Mouse (Mus musculus): ENCODE results near the gene Gm28042. TPM values are rescaled to one million over a fixed set of nuclear protein-coding genes. Genes with fewer than 3 reads are reported as not detected.

Gm28042 gene
- polyA plus RNA-seq, 1 experiment from 2014 or later, result 6.2 TPM

DNA sequence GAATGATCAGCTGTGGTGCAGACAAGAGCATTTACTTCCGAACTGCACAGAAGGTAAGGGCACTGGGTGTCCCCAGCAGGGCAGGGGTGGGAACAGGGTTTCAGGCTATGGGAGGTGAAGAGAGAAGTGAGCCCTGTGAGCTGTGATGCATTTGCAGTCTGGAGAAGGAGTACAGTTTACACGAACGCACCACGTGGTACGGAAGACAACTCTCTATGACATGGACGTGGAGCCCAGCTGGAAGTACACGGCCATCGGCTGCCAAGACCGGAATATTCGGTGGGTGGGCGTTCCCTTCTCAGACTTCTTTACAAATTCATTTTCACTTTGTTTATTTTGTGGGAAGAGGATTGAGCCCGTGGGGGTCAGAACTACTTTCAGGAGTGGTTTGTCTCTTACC, 9.7 kb upstream of the Gm28042 start:
- DNase-seq (ENCODE audit: low spot score), result no peak
- 92% methylated on average over 12 of the region's 12 CpGs for WGBS
- peaks cover 87% of the 10 kb centered on the region for H3K36me3 ChIP-seq (replicated peaks)

DNA sequence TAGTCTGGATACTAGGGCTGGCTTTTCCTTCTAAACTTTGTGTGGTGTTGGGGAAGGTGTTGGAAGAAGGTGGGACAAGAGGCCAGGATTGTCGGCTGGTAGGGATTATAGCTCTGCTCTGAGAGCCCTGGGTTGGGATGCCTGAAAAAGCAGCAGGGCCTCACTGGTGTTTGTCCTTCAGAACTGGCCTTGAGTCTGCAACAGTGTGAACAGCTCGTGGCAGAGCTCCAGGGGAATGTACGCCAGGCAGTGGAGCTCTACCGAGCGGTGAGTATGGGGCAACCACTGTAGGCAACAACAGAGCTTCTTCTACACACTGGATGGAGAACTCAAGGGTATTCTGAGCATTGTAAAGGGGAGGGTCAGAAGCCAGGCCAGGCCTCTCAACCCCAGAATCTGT, 3.0 kb upstream of the Gm28042 start:
- Histone ChIP-seq H3K4me1 (peaks cover 18% of the 10 kb centered on the region), H3K27ac (replicated peaks) (no peak overlapping the region), H3K9me3 (no peaks in the 10 kb centered on the region), H3K36me3 (replicated peaks) (peaks cover 74% of the 10 kb centered on the region), H3K27me3 (replicated peaks; ENCODE audit: low read depth, poor library complexity, severe bottlenecking) (no peaks in the 10 kb centered on the region), H3K4me3 (no peak overlapping the region)
- 91% methylated on average over 5 of the region's 5 CpGs for WGBS
- no peak for DNase-seq (ENCODE audit: low spot score)

More for the DNA sequence above, 9.7 kb upstream of the Gm28042 start:
- Histone ChIP-seq H3K4me1 (no peaks in the 10 kb centered on the region), H3K9me3 (no peaks in the 10 kb centered on the region), H3K27ac (replicated peaks) (no peak overlapping the region), H3K4me3 (no peak overlapping the region), H3K27me3 (replicated peaks; ENCODE audit: low read depth, poor library complexity, severe bottlenecking) (no peaks in the 10 kb centered on the region)

DNA sequence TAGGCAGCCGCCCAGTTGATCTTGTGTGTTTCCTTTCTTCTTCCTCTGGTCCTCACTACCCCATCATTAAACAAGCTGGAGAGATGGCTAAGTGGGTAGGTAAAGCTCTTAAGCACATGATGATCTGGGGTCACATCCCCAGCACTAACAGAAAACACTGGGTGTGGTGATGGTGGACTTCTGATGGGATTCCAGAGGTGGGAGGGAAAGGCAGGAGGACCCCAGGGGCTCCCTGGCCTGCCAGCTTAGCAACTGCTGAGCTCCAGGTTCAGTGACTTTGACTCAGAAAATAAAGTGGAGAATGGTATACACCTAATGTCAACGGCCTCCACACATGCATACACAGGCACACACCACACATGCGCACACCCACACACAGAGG, 648 bp downstream of the Gm28042 start:
- peak overlapping the region; percentile 93 for H3K27ac ChIP-seq (replicated peaks)
- H3K27me3 ChIP-seq (replicated peaks; ENCODE audit: low read depth, poor library complexity, severe bottlenecking), result no peaks in the 10 kb centered on the region
- H3K9me3 ChIP-seq, result no peaks in the 10 kb centered on the region
- peak; percentile 54 for DNase-seq (ENCODE audit: low spot score)
- peaks cover 18% of the 10 kb centered on the region for H3K4me1 ChIP-seq
- 50% methylated on average over 3 of the region's 3 CpGs for WGBS
- peak overlapping the region; percentile 88 for H3K4me3 ChIP-seq
- peaks cover 74% of the 10 kb centered on the region for H3K36me3 ChIP-seq (replicated peaks)

DNA sequence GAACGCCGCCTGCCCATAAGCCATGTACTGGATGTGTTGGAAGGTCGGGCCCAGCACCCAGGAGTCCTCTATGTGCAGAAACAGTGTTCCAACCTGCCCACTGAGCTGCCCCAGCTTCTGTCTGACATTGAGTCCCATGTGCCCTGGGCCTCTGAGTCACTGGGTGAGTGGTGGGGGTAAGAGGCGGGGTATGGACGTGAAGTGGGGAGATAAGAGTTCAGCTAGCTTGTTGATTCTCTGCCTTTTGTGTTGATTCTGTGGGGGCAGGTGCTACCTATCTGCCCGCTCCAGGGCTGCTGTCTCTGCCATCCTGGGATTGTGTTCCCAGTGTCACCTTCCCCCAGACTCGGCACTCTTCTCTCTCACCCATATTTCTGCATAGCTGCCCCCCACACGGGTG, 3.1 kb downstream of the Gm28042 start:
- WGBS, result 87% methylated on average over 8 of the region's 8 CpGs
- H3K9me3 ChIP-seq, result no peaks in the 10 kb centered on the region

DNA sequence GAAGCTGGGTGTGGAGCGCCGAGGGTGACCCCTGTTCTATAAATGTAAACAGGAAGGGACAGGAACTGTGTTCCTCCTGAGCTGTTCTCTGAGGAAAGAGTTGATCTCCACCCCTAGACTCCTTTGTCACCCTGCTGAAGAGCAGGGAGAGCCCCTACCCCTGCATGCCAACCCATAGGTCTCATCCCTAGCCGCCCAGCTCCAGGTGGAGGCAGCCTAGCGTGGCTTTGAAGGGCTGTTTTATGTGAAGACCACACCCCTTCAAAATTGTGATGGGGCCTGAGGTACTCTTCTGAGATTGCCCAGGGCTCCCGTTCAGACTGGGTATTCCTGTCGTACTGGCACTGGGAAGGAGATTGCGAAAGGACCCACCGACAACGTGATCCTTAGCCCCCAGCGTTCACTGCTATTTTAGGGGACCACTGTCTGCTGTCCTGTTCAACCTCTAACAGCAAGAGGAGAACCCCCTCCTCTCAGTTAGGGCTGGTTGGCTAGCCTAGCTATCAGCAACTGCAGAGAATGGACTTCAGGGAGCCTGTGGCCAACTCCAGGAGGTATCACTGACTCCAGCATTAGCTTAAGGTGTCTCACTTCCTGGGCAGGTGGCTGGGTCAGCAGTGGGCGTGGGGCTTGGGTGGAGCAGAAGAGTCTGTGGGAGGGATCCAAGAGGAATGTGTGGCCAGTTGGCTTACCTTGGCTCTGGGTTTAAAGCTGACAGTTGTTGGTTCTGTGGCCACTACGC, 5.6 kb downstream of the Gm28042 start, which contains the start of gene Pla2g4b:
TSS of gene Pla2g4b (plus strand) at position 692 of the 742 bp plus-strand sequence.
- H3K27me3 ChIP-seq (replicated peaks; ENCODE audit: low read depth, poor library complexity, severe bottlenecking), result no peaks in the 10 kb centered on the region
- H3K4me1 ChIP-seq, result peaks cover 8% of the 10 kb centered on the region
- peaks cover 85% of the 10 kb centered on the region for H3K36me3 ChIP-seq (replicated peaks)
- DNase-seq (ENCODE audit: low spot score), result no peak
- H3K27ac ChIP-seq (replicated peaks), result no peak within 1 kb of the TSS
- H3K9me3 ChIP-seq, result no peaks in the 10 kb centered on the region
- WGBS, result 92% methylated on average over 12 of the region's 12 CpGs
- no peak within 1 kb of the TSS for H3K4me3 ChIP-seq

More for the DNA sequence above, 3.1 kb downstream of the Gm28042 start:
- no peaks in the 10 kb centered on the region for H3K27me3 ChIP-seq (replicated peaks; ENCODE audit: low read depth, poor library complexity, severe bottlenecking)
- H3K4me1 ChIP-seq, result peaks cover 18% of the 10 kb centered on the region
- DNase-seq (ENCODE audit: low spot score), result no peak
- peaks cover 69% of the 10 kb centered on the region for H3K36me3 ChIP-seq (replicated peaks)
- no peak overlapping the region for H3K4me3 ChIP-seq
- no peak overlapping the region for H3K27ac ChIP-seq (replicated peaks)

DNA sequence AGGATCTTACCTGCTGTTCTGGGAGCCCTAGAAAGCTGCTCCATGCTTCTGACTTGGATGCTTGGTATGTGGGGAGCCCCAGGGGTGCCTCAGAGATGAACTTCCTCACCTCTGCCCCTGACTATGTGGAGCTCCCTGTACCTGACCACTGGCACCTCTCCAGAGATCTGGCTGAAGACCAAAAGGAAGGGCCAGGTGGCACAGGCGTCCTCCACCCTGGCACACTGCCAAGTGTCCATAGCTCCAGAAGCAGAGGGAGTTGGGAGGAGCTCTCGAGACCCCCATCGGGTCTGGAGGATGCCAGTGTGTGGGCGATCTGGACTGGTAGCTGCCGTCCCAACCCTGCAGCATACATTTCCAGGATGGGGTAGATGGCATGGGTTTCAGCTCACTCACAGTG, 6.4 kb downstream of the Gm28042 start:
- Histone ChIP-seq H3K9me3 (no peaks in the 10 kb centered on the region), H3K27ac (replicated peaks) (no peak overlapping the region), H3K27me3 (replicated peaks; ENCODE audit: low read depth, poor library complexity, severe bottlenecking) (no peaks in the 10 kb centered on the region), H3K4me3 (no peak overlapping the region), H3K36me3 (replicated peaks) (peaks cover 93% of the 10 kb centered on the region), H3K4me1 (peaks cover under 1% of the 10 kb centered on the region; the same call in 1 of the 2 replicates)
- WGBS, result 92% methylated on average over 5 of the region's 5 CpGs
- no peak for DNase-seq (ENCODE audit: low spot score)

DNA sequence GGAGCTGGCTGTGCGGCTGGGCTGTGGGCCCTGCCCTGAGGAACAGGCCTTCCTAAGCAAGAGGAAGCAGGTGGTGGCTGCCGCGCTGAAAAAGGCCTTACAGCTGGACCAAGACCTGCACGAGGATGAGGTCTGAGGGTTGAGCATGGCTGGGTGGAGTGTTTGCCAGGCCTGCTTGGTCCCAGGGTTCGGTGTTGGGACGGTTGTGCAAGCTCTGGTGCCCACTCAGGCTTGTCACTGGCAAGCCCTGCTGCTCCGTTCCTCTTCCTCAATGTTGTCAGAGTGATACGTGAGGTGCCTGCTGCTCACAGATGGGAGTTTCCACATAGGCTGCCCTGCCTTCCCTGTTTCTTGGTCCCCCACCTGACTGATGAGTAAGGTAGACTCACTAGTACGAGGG, 10.5 kb downstream of the Gm28042 start:
- no peak overlapping the region for H3K4me3 ChIP-seq
- WGBS, result 92% methylated on average over 9 of the region's 9 CpGs
- H3K27me3 ChIP-seq (replicated peaks; ENCODE audit: low read depth, poor library complexity, severe bottlenecking), result no peaks in the 10 kb centered on the region
- no peaks in the 10 kb centered on the region; the same call in 1 of the 2 replicates for H3K4me1 ChIP-seq
- DNase-seq (ENCODE audit: low spot score), result no peak
- no peak overlapping the region for H3K27ac ChIP-seq (replicated peaks)
- H3K36me3 ChIP-seq (replicated peaks), result peaks cover 94% of the 10 kb centered on the region
- no peaks in the 10 kb centered on the region for H3K9me3 ChIP-seq

DNA sequence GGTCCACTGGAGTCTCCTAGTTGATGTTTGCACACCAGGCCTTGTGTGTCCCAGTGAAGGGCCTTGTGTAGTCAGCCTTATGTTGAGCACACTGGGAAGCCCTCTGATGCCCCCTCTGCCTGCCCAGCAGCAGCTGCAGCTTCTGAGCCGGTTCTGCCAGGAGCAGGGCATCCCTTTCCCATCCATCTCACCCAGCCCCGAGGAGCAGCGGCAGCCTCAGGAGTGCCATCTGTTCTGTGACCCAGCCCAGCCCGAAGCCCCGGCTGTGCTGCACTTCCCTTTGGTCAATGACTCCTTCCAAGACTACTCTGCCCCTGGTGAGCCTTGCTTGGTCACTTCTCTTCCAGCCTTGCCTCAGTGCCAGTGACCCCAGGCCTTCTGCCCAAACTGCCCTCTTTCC, 13.7 kb downstream of the Gm28042 start:
- peaks cover 12% of the 10 kb centered on the region for H3K4me1 ChIP-seq
- DNase-seq (ENCODE audit: low spot score), result no peak
- no peaks in the 10 kb centered on the region for H3K9me3 ChIP-seq
- no peak overlapping the region for H3K4me3 ChIP-seq
- 89% methylated on average over 5 of the region's 5 CpGs for WGBS
- H3K36me3 ChIP-seq (replicated peaks), result peaks cover 73% of the 10 kb centered on the region
- no peak overlapping the region for H3K27ac ChIP-seq (replicated peaks)
- H3K27me3 ChIP-seq (replicated peaks; ENCODE audit: low read depth, poor library complexity, severe bottlenecking), result no peaks in the 10 kb centered on the region

DNA sequence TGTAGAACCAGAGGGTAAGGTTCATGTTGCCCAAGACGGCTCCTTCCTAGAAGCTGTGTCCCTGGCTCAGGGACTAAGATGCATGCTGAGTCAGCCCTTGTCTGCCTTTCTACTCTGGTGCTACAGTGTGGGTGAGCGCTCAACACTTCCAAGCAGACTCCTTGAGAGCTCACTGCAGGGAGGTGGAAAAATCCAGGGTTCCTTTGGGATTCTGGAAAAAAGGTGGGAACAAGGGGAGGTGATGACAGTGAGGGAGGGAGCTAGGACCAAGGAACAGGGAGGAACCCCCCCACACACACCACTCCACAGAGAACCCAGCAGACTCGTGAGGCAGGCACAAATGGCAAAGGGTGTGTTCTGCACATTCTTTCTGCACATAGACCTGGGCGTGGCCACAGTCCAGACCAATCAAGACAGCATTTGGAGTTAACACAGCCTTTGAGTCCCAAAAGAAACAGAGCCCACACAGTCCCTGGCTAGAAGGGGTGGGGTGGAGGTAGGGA, 16.9 kb downstream of the Gm28042 start:
- 62% methylated on average over 4 of the region's 4 CpGs for WGBS
- peaks cover 11% of the 10 kb centered on the region; the same call in 1 of the 2 replicates for H3K27me3 ChIP-seq (replicated peaks; ENCODE audit: low read depth, poor library complexity, severe bottlenecking)

DNA sequence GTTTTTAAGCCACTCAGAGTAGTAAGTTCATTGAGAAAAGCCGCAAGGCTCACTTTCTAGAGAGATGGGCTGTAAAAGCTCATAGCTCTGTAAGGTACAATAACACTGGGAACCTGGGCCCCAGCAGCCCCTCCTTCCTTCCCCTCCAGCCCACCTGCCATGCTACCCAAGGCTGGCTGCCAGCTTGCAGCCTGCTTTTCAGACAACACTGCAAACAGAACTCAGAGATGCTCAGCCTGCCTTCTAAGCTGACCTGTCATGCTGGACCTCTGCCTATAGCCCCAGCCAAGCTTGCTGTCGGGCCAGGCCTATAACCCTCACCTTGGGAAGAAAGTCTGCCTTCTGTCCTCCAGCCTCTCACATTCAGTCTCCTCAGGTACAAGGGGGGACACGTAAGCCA, 17.4 kb downstream of the Gm28042 start:
- Histone ChIP-seq H3K27me3 (replicated peaks; ENCODE audit: low read depth, poor library complexity, severe bottlenecking) (peaks cover 11% of the 10 kb centered on the region; the same call in 1 of the 2 replicates), H3K4me1 (peaks cover 19% of the 10 kb centered on the region), H3K27ac (replicated peaks) (no peak overlapping the region), H3K9me3 (no peaks in the 10 kb centered on the region), H3K36me3 (replicated peaks) (peaks cover 36% of the 10 kb centered on the region), H3K4me3 (no peak overlapping the region)
- 81% methylated on average over 3 of the region's 3 CpGs for WGBS
- DNase-seq (ENCODE audit: low spot score), result no peak

More for the DNA sequence above, 16.9 kb downstream of the Gm28042 start:
- peak; percentile 20 for DNase-seq (ENCODE audit: low spot score)
- Histone ChIP-seq H3K4me1 (peaks cover 19% of the 10 kb centered on the region), H3K9me3 (no peaks in the 10 kb centered on the region), H3K4me3 (no peak overlapping the region), H3K36me3 (replicated peaks) (peaks cover 41% of the 10 kb centered on the region), H3K27ac (replicated peaks) (no peak overlapping the region)

DNA sequence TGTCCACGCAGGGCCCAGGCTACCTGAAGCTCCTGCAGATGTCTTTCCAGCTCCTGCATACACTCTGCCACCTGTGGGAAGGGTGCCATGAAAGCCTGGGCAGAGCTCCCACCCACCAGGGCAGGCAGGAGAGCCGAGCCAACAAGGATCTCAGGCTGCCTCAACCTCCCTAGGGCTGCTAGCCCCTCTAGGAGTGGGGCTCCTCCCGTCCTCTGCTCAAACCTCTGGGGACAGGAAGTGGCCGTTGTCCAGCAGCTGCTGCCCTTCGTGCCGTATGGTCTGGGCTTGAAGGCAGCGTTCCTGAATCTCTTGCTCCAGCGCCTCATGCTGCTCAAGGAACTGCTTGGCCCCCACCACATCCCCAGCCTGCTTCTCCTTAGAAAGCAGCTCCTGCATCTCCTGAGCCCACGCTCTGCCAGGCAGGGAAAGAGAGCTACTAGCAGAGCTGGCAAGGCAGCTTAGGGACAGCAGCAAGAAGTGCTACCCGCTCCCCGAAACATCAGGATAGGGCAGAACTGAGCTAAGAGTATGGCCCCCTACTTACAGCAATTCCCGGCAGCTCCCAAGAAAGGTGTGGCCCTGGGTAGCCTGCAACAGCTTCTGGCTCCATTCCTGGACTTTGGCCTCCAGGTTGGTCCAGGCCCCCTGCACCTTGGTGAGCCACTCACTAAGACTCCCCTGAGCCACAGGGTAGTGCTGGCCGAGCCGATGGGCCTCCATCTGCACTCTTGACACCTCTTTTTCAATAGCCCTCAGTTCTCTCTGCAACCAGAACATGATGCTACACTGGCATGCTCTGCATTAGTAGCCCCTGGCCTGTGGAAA, 19.4 kb downstream of the Gm28042 start:
- H3K4me1 ChIP-seq, result peaks cover 19% of the 10 kb centered on the region

DNA sequence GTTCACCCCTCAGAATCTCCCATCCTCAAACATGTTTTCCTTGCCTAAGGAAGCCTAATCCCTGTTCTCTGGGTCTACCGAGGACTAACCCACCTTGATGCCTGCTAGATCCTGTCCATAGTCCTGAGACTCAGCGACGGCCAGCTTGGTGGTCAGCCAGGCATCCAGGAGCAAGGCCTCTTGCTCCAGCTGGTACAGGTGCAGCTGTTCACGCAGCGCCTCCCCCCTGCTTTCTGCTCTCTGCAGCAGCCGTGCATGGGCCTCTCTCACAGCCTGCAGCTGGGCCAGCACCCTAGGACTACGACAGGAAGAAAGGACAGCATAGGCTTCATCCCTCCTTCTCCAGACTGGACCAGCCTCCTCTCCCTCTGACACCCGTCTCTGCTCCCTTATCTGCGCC, 20.9 kb downstream of the Gm28042 start:
- WGBS, result 82% methylated on average over 9 of the region's 9 CpGs
- Histone ChIP-seq H3K27me3 (replicated peaks; ENCODE audit: low read depth, poor library complexity, severe bottlenecking) (peaks cover 11% of the 10 kb centered on the region; the same call in 1 of the 2 replicates), H3K4me3 (no peak overlapping the region)

More for the DNA sequence above, 19.4 kb downstream of the Gm28042 start:
- no peak overlapping the region for H3K4me3 ChIP-seq
- H3K9me3 ChIP-seq, result no peaks in the 10 kb centered on the region
- peaks cover 11% of the 10 kb centered on the region; the same call in 1 of the 2 replicates for H3K27me3 ChIP-seq (replicated peaks; ENCODE audit: low read depth, poor library complexity, severe bottlenecking)
- DNase-seq (ENCODE audit: low spot score), result no peak
- WGBS, result 68% methylated on average over 14 of the region's 14 CpGs
- peaks cover 16% of the 10 kb centered on the region for H3K36me3 ChIP-seq (replicated peaks)
- 0 out of 2 replicates have a peak overlapping the region, but pooled peaks have one; percentile 1 for H3K27ac ChIP-seq (replicated peaks)

More for the DNA sequence above, 20.9 kb downstream of the Gm28042 start:
- Histone ChIP-seq H3K9me3 (no peaks in the 10 kb centered on the region), H3K27ac (replicated peaks) (peak overlapping the region; percentile 48), H3K36me3 (replicated peaks) (peaks cover 3% of the 10 kb centered on the region; the same call in 1 of the 2 replicates), H3K4me1 (peaks cover 19% of the 10 kb centered on the region)
- no peak for DNase-seq (ENCODE audit: low spot score)
